In the genomic region with DNA sequence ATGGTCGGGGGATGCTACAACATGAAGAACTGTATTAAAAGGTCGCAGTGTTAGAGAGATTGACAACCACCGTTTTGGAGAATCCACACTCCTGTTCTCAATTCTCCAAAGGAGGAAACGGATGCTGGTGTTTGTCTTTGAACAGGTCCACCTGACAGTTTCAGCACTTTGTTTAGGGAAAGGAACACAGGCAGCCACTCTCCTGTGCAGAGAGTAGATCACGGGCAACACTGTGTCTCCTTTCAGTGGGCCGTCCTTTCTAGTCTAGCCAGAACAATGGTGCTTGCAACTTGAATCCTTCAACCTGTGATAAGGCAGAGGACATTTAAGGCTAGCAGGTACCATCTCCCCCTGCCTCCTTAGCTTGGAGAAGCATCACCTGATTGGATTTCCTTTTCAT, we compare ENCODE assay signal across 25 mouse cellular contexts. TPM values are rescaled to one million over a fixed set of nuclear protein-coding genes. Genes with fewer than 3 reads are reported as not detected.
DNase-seq lines count a peak whose midpoint lies in the region; TF ChIP-seq lines count a peak whose summit lies in the region.
"Had no signal": no experiment of that assay in that cellular context is flagged by ENCODE, and none has a peak within 500 bp of the region (broad histone marks: within the 10 kb centered on the region; RNA-seq: fewer than 3 reads in every experiment).

No protein-coding gene starts in this region.

- 0 out of 2 replicates have a peak overlapping the region, but pooled peaks have one; percentile 7 for H3K4me3 ChIP-seq in E14TG2a.4 (replicated peaks; ENCODE audit: low read length)
- H3K4me3 ChIP-seq: embryonic facial prominence, embryonic 10.5 days; embryonic facial prominence, embryonic 12.5 days; forebrain, embryonic 12.5 days had no signal

- peak; percentile 7 for DNase-seq in embryo, embryonic 10 days (ENCODE audit: low spot score)
- no peak for DNase-seq in embryo, embryonic 9.5 days (ENCODE audit: extremely low spot score)
- peak; percentile 62 for DNase-seq in heart, adult 11 months
- DNase-seq in heart, postnatal 4 days: no peak
- DNase-seq in ZHBTc4 (ENCODE audit: low read depth, low spot score): peak; percentile 35
- DNase-seq in spleen, postnatal 4 days (ENCODE audit: low spot score in 2 of 2): no peak
- DNase-seq in left cerebral cortex, postnatal 10 days (ENCODE audit: extremely low spot score in 1 of 2, low spot score in 2 of 2): no peak
- DNase-seq: adrenal gland, adult 2 months; adrenal gland, postnatal 14 days; adrenal gland, postnatal 36 days; B cell, adult 2 months; cerebellum, adult 11-12 months; cerebellum, adult 2 months; cerebellum, adult 9-10 months; cerebellum, postnatal 10 days; cerebellum, postnatal 25 days; embryo, embryonic 11 days; forebrain, postnatal 0 days had no signal

- peaks cover 27% of the 10 kb centered on the region for H3K4me1 ChIP-seq in E14TG2a.4 (replicated peaks; ENCODE audit: low read depth, low read length)
- H3K4me1 ChIP-seq: embryonic facial prominence, embryonic 12.5 days had no signal

- H3K9me3 ChIP-seq in E14TG2a.4 (ENCODE audit: low read length): no peaks in the 10 kb centered on the region
- H3K9me3 ChIP-seq: embryonic facial prominence, embryonic 10.5 days; embryonic facial prominence, embryonic 12.5 days; forebrain, embryonic 12.5 days had no signal

- intact Hi-C loops in left cerebral cortex, postnatal 10 days (cut with DNase I): no loop called here

- H3K27me3 ChIP-seq in E14TG2a.4 (ENCODE audit: insufficient read depth, low read length): no peaks in the 10 kb centered on the region
- H3K27me3 ChIP-seq: CH12.LX; embryonic facial prominence, embryonic 12.5 days; forebrain, embryonic 12.5 days had no signal

- H3K36me3 ChIP-seq in E14TG2a.4 (ENCODE audit: insufficient read depth, low read length): no peaks in the 10 kb centered on the region
- H3K36me3 ChIP-seq: embryonic facial prominence, embryonic 10.5 days; embryonic facial prominence, embryonic 12.5 days; forebrain, embryonic 12.5 days had no signal

- no peak for TF ChIP-seq CTCF in E14TG2a.4 (conservative IDR thresholded peaks at IDR 0.05; ENCODE audit: low read length)

RNA-seq across cellular contexts. Expression of gene Anapc15-ps, which starts 12.9 kb away (rescaled TPM):
- not detected for total RNA-seq in heart, postnatal 4 days (2021)
- total RNA-seq in left cerebral cortex, postnatal 10 days (2021): not detected
- total RNA-seq: adrenal gland, adult 2 months; adrenal gland, postnatal 14 days; adrenal gland, postnatal 36 days; ES-E14; forebrain, postnatal 0 days; MEL had no signal

Comparison
In these comparisons a context has a peak if more than half of its experiments do, and no peak if none do; other contexts are left out.
1. DNase-seq: peak in embryo, embryonic 10 days (single experiment), heart, adult 11 months (single experiment) and ZHBTc4 (single experiment); none in embryo, embryonic 9.5 days (single experiment), heart, postnatal 4 days (single experiment), spleen, postnatal 4 days (0 of 2) and left cerebral cortex, postnatal 10 days (0 of 2).